Mouse (Mus musculus) CH12.LX (cell line): ENCODE measurements around the gene Triobp. TPM values are rescaled to one million over a fixed set of nuclear protein-coding genes. Genes with fewer than 3 reads are reported as not detected.

Source experiments
- DNase-seq: peaks from one replicate; pipeline ENCODE4 v3.0.0-alpha.2; 2013; ENCODE audit errors: extremely low read depth
- H3K27ac ChIP-seq: 2 replicates; pipeline ENCODE4 v1.5.1; 2012; ENCODE audit warnings: low read depth, mild to moderate bottlenecking, control low read depth, moderate library complexity; ENCODE audit not compliant: insufficient read depth
- H3K27me3 ChIP-seq: replicated peaks from 2 replicates; pipeline ENCODE3; 2012; ENCODE audit warnings: inconsistent platforms
- H3K36me3 ChIP-seq, 2 experiments: replicated peaks in 1 of 2; 2 replicates each; pipeline versions ENCODE3 to v1.6.1; 2012; ENCODE audit warnings: inconsistent platforms in 1 of 2, low read length in 1 of 2, mild to moderate bottlenecking in 1 of 2, mixed read lengths in 1 of 2, moderate library complexity in 1 of 2; ENCODE audit not compliant: control insufficient read depth in 1 of 2, insufficient read depth in 1 of 2
- H3K4me1 ChIP-seq, 2 experiments: 2 replicates each; pipeline ENCODE4 v1.6.1; 2012; ENCODE audit warnings: inconsistent platforms in 1 of 2, moderate library complexity in 1 of 2; ENCODE audit not compliant: insufficient read depth in 2 of 2, control insufficient read depth in 1 of 2
- H3K4me2 ChIP-seq: 2 replicates; pipeline ENCODE4 v1.6.1; 2012; ENCODE audit warnings: low read depth, mild to moderate bottlenecking, control low read depth; ENCODE audit not compliant: poor library complexity, insufficient read depth, severe bottlenecking
- H3K4me3 ChIP-seq, 3 experiments: fragments of 150-350 bp in 1 of 3; sonication (generic) in 1 of 3; replicated peaks in 1 of 3; 2 replicates each; pipeline versions ENCODE3 to v1.5.1; 2011 to 2012; ENCODE audit warnings: low read depth in 2 of 3, low read length in 2 of 3, mild to moderate bottlenecking in 2 of 3, moderate library complexity in 2 of 3, control low read depth in 1 of 3, improper control_type of control experiment in 1 of 3, inconsistent platforms in 1 of 3, mixed read lengths in 1 of 3; ENCODE audit not compliant: poor library complexity in 1 of 3
- H3K79me2 ChIP-seq: replicated peaks from 2 replicates; pipeline ENCODE4 v1.6.1; 2012; ENCODE audit warnings: mild to moderate bottlenecking, moderate library complexity; ENCODE audit not compliant: control insufficient read depth, poor library complexity, insufficient read depth, severe bottlenecking; ENCODE audit errors: extremely low read depth
- H3K9ac ChIP-seq: 2 replicates; pipeline ENCODE4 v1.6.1; 2012; ENCODE audit warnings: low read depth, mild to moderate bottlenecking, control low read depth, moderate library complexity; ENCODE audit not compliant: insufficient read depth
- H3K9me3 ChIP-seq: replicated peaks from 2 replicates; pipeline ENCODE3; 2012; ENCODE audit warnings: low read length, inconsistent platforms, mixed read lengths
- BHLHE40 ChIP-seq: IDR thresholded peaks from 2 replicates; pipeline ENCODE4 v1.6.1; 2011; ENCODE audit warnings: mild to moderate bottlenecking, low read depth, low read length, improper control_type of control experiment
- CTCF ChIP-seq, 2 experiments: IDR thresholded peaks in 1 of 2; conservative IDR thresholded peaks in 1 of 2; 2 replicates each; pipeline ENCODE4 v1.5.1; 2011 to 2012; ENCODE audit warnings: low read depth in 2 of 2, low read length in 2 of 2, improper control_type of control experiment in 1 of 2, inconsistent platforms in 1 of 2, mild to moderate bottlenecking in 1 of 2, moderate library complexity in 1 of 2
- EP300 ChIP-seq: IDR thresholded peaks from 2 replicates; pipeline ENCODE4 v1.6.1; 2011; ENCODE audit warnings: low read length, improper control_type of control experiment
- GABPA ChIP-seq: IDR thresholded peaks from 2 replicates; pipeline ENCODE4 v1.6.1; 2012; ENCODE audit warnings: low read depth, low read length, improper control_type of control experiment, inconsistent platforms; ENCODE audit not compliant: insufficient replicate concordance
- JUN ChIP-seq: IDR thresholded peaks from 2 replicates; pipeline ENCODE4 v1.6.1; 2011; ENCODE audit warnings: low read depth, mild to moderate bottlenecking, low read length, improper control_type of control experiment, moderate library complexity; ENCODE audit not compliant: insufficient read depth
- JUND ChIP-seq: conservative IDR thresholded peaks from 2 replicates; pipeline ENCODE4 v1.6.1; 2011; ENCODE audit warnings: low read depth, low read length, improper control_type of control experiment
- MAFK ChIP-seq: IDR thresholded peaks from 2 replicates; pipeline ENCODE4 v1.6.1; 2011; ENCODE audit warnings: low read length, improper control_type of control experiment; ENCODE audit not compliant: insufficient replicate concordance
- MAZ ChIP-seq: IDR thresholded peaks from 2 replicates; pipeline ENCODE4 v1.6.1; 2012; ENCODE audit warnings: low read depth, mild to moderate bottlenecking, inconsistent platforms, low read length, improper control_type of control experiment, moderate library complexity
- MXI1 ChIP-seq: IDR thresholded peaks from 2 replicates; pipeline ENCODE4 v1.6.1; 2011; ENCODE audit warnings: mild to moderate bottlenecking, low read depth, low read length, improper control_type of control experiment
- MYC ChIP-seq: IDR thresholded peaks from 2 replicates; pipeline ENCODE4 v1.6.1; 2011; ENCODE audit warnings: low read depth, mild to moderate bottlenecking, improper control_type of control experiment, low read length
- NRF1 ChIP-seq: IDR thresholded peaks from 2 replicates; pipeline ENCODE4 v1.6.1; 2014; ENCODE audit warnings: low read depth, mild to moderate bottlenecking, inconsistent platforms, low read length, improper control_type of control experiment, moderate library complexity
- PAX5 ChIP-seq: IDR thresholded peaks from 2 replicates; pipeline ENCODE4 v1.6.1; 2012; ENCODE audit warnings: low read length, inconsistent platforms, mixed read lengths
- POLR2A ChIP-seq: IDR thresholded peaks from 2 replicates; pipeline ENCODE4 v1.6.1; 2011; ENCODE audit warnings: low read depth, mild to moderate bottlenecking, improper control_type of control experiment, low read length
- RAD21 ChIP-seq: IDR thresholded peaks from 2 replicates; pipeline ENCODE4 v1.6.1; 2011; ENCODE audit warnings: low read depth, mild to moderate bottlenecking, low read length, improper control_type of control experiment, moderate library complexity
- RCOR1 ChIP-seq: conservative IDR thresholded peaks from 2 replicates; pipeline ENCODE4 v1.6.1; 2012; ENCODE audit warnings: low read depth, mild to moderate bottlenecking, inconsistent platforms, low read length, improper control_type of control experiment
- SIN3A ChIP-seq: IDR thresholded peaks from 2 replicates; pipeline ENCODE4 v1.6.1; 2012; ENCODE audit warnings: low read length, improper control_type of control experiment, inconsistent platforms
- SMC3 ChIP-seq: IDR thresholded peaks from 2 replicates; pipeline ENCODE4 v1.6.1; 2011; ENCODE audit warnings: low read depth, low read length, improper control_type of control experiment
- TCF12 ChIP-seq: IDR thresholded peaks from 2 replicates; pipeline ENCODE4 v1.6.1; 2014; ENCODE audit warnings: low read depth, mild to moderate bottlenecking, inconsistent platforms, low read length, improper control_type of control experiment
- USF2 ChIP-seq: conservative IDR thresholded peaks from 2 replicates; pipeline ENCODE4 v1.6.1; 2011; ENCODE audit warnings: low read depth, low read length, improper control_type of control experiment
- ZC3H11A ChIP-seq: IDR thresholded peaks from 2 replicates; pipeline ENCODE4 v1.6.1; 2012; ENCODE audit warnings: low read depth, mild to moderate bottlenecking, inconsistent platforms, low read length, improper control_type of control experiment
- ZMIZ1 ChIP-seq: IDR thresholded peaks from 2 replicates; pipeline ENCODE4 v1.6.1; 2012; ENCODE audit warnings: low read depth, mild to moderate bottlenecking, inconsistent platforms, low read length, improper control_type of control experiment
- dilution Hi-C: fragments of 300-500 bp; cut with MboI; formaldehyde crosslinking; loops from 2 replicates; pipeline ENCODE4 v1.14.3; 2020; ENCODE audit warnings: low sequenced_read_pairs; ENCODE audit not compliant: extremely low pct_unique_long_range_greater_than_20kb, extremely low pct_ligation_motif_present
- in situ Hi-C: fragments of 300-500 bp; cut with MboI; formaldehyde crosslinking; loops from 3 replicates; pipeline ENCODE4 v1.14.3; 2019; ENCODE audit warnings: low sequenced_read_pairs, low pct_ligation_motif_present, low pct_unique_long_range_greater_than_20kb, mixed read lengths
- polyA plus RNA-seq: library from polyadenylated mRNA; unstranded; fragments of >175 nt; gene quantifications from 2 replicates; pipeline ENCODE4 v1.2.1, GENCODE M21; 2012; ENCODE audit warnings: low read depth; ENCODE audit not compliant: insufficient read length
- total RNA-seq, 2 experiments: library from RNA; depleted of rRNA; stranded (reverse); fragments of 300-350 nt in 1 of 2; fragments of >200 nt in 1 of 2; gene quantifications; 2 replicates each; pipeline ENCODE4 v1.2.3; 2012 to 2014

The Triobp gene
- total and polyA plus RNA-seq, 3 experiments, result 11.5 to 31.0 (median 25.5) TPM

DNA sequence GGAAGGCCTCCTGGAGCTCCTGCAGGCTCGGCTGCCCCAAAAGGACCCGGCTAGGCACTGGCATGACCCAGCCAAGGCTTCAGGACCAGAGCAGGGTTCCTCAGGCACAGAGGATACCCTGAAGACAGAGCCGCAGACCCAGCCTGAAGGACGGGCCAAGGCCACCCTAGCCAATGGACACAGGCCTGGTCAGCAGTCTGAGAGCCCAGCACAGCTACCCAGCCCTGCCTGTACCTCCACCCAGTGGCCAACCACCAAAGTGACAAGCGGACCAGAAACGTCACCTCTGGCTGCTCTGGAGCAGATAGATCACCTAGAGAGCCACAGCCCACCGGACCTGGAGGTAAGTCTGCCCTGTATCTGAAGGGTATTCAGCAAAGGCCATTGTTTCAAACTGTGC lies 26.4 kb downstream of the Triobp start:
- DNase-seq, result no peak
- Histone ChIP-seq H3K79me2 (no peaks in the 10 kb centered on the region), H3K27ac (no peak overlapping the region), H3K9me3 (no peaks in the 10 kb centered on the region), H3K9ac (no peak overlapping the region), H3K27me3 (peaks cover 80% of the 10 kb centered on the region), H3K4me2 (no peak overlapping the region), H3K4me1 (peaks cover 10 to 18% of the 10 kb centered on the region in 2 experiments), H3K4me3 (no peak overlapping the region)
- dilution Hi-C loops, result no loop called here
- in situ Hi-C loops, result no loop called here
- TF ChIP-seq CTCF (conservative IDR thresholded peaks at IDR 0.05 in 1 of 2, IDR thresholded peaks at IDR 0.05 in 1 of 2; ENCODE audit: low read depth in 2 of 2, low read length in 2 of 2), result peak in 1 of 2 experiments; percentile 34; a peak in 2 of 4 replicates
- no peak for TF ChIP-seq JUN
- no peak for TF ChIP-seq TCF12
- no peak for TF ChIP-seq PAX5
- TF ChIP-seq MXI1, result no peak
- TF ChIP-seq GABPA, result no peak
- peak; percentile 5 for TF ChIP-seq RAD21
- no peak for TF ChIP-seq ZC3H11A
- TF ChIP-seq JUND, result no peak
- peak; percentile 31 for TF ChIP-seq SMC3
- no peak for TF ChIP-seq POLR2A
- TF ChIP-seq ZMIZ1, result no peak
- TF ChIP-seq, all 38 proteins: peak for 3
- no peaks in the 10 kb centered on the region for H3K36me3 ChIP-seq

DNA sequence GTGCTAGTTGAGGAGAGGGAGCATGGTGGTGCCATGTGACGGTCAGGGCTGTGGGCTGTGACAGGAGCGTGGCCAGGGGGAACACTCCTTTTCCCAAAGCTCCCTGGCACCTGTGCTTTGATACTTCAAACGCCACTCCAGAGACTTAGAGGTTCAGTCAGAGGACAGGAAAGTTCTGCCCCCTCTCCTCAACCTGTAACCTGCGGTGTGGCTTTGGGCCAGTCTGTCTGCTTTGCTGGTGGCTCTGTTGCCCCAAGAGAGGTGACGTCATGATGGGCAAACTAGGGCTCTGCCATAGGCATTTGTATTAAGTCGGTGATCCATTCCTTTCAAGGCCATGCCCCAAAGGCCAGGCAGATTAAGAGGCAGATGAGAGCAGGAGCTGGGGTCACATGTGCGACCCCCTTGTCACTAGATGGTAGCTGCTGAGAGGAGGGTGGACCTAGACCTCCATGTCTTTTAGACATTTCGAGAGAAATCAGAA lies 30.2 kb downstream of the Triobp start:
- TF ChIP-seq RCOR1 (no peak), TCF12 (no peak), RAD21 (no peak), MAZ (no peak), ZC3H11A (no peak), SIN3A (no peak), ZMIZ1 (no peak), EP300 (no peak), CTCF (conservative IDR thresholded peaks at IDR 0.05 in 1 of 2, IDR thresholded peaks at IDR 0.05 in 1 of 2; ENCODE audit: low read depth in 2 of 2, low read length in 2 of 2) (no peak), MAFK (no peak), JUND (no peak), MYC (no peak), USF2 (no peak), NRF1 (no peak), PAX5 (no peak), BHLHE40 (no peak), JUN (no peak), SMC3 (no peak)
- Histone ChIP-seq H3K4me2 (no peak overlapping the region), H3K9ac (no peak overlapping the region), H3K79me2 (no peaks in the 10 kb centered on the region), H3K9me3 (no peaks in the 10 kb centered on the region), H3K27ac (no peak overlapping the region), H3K4me3 (no peak overlapping the region), H3K36me3 (no peaks in the 10 kb centered on the region), H3K27me3 (peaks cover 44% of the 10 kb centered on the region), H3K4me1 (peaks cover 15 to 30% of the 10 kb centered on the region in 2 experiments)
- DNase-seq, result no peak
- in situ Hi-C loops (no loop called here), dilution Hi-C loops (no loop called here)
